Mouse (Mus musculus): ENCODE measurements around the gene Plch2. TPM values are rescaled to one million over a fixed set of nuclear protein-coding genes. Genes with fewer than 3 reads are reported as not detected.

The Plch2 gene
- polyA plus RNA-seq, 1 experiment: not detected

DNA sequence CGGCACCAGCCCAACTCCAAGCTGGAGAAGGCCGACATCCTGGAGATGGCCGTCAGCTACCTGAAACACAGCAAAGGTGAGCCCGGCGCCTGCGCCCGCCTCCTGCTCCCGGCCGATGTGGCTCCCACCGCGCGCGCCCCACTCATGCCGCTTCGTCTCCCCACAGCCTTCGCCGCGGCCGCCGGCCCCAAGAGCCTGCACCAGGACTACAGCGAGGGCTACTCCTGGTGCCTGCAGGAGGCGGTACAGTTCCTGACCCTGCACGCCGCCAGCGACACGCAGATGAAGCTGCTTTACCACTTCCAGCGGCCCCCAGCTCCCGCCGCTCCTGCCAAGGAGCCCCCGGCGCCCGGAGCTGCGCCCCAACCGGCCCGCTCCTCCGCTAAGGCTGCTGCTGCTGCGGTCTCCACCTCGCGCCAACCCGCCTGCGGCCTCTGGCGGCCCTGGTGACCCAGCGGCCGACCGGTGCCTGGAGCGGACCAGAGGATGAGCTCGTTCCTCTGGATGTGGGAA lies 95.3 kb downstream of the Plch2 start:
- Histone ChIP-seq H3K36me3 (ENCODE audit: control insufficient read depth) (peaks cover 13% of the 10 kb centered on the region), H3K27me3 (ENCODE audit: control insufficient read depth) (peaks cover 76% of the 10 kb centered on the region), H3K9me3 (ENCODE audit: control insufficient read depth, low read length) (peaks cover 25% of the 10 kb centered on the region), H3K4me3 (replicated peaks) (no peak overlapping the region), H3K4me1 (ENCODE audit: control insufficient read depth) (peaks cover 43% of the 10 kb centered on the region)
- TF ChIP-seq TAL1 (IDR thresholded peaks at IDR 0.05; ENCODE audit: low read length) (no peak), GATA1 (IDR thresholded peaks at IDR 0.05; ENCODE audit: low read length) (no peak)

DNA sequence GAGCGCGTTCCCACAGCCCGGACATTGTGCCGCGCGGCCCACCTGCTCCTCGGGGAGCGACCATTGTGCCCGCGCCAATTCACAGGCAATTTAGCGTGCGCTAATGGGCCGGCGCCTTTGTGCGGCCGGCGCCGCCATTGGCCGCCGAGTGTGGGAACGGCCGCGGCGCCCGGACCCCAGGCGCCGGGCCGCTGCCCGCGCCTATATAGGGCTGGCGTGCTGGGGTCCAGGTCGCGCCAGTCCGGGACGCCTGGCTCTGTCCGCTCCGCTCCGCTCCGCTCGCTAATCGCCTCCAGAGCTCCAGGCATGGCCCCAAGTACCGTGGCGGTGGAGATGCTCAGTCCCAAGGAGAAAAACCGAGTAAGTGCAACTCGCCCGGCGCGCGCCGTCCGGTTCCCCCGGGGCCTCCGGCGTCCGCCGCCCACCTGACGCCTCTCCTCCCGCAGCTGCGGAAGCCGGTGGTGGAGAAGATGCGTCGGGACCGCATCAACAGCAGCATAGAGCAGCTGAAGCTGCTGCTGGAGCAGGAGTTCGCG lies 95.8 kb downstream of the Plch2 start, which contains the start of gene Hes5:
TSS of gene Hes5 (plus strand) at position 234 of the 536 bp plus-strand sequence.
- H3K36me3 ChIP-seq (ENCODE audit: control insufficient read depth): peaks cover 7% of the 10 kb centered on the region
- H3K27me3 ChIP-seq (ENCODE audit: control insufficient read depth): peaks cover 81% of the 10 kb centered on the region
- peaks cover 25% of the 10 kb centered on the region for H3K9me3 ChIP-seq (ENCODE audit: control insufficient read depth, low read length)
- peaks cover 38% of the 10 kb centered on the region for H3K4me1 ChIP-seq (ENCODE audit: control insufficient read depth)
- H3K4me3 ChIP-seq (replicated peaks): no peak within 1 kb of the TSS
- TF ChIP-seq GATA1 (IDR thresholded peaks at IDR 0.05; ENCODE audit: low read length): no peak
- TF ChIP-seq TAL1 (IDR thresholded peaks at IDR 0.05; ENCODE audit: low read length): no peak

DNA sequence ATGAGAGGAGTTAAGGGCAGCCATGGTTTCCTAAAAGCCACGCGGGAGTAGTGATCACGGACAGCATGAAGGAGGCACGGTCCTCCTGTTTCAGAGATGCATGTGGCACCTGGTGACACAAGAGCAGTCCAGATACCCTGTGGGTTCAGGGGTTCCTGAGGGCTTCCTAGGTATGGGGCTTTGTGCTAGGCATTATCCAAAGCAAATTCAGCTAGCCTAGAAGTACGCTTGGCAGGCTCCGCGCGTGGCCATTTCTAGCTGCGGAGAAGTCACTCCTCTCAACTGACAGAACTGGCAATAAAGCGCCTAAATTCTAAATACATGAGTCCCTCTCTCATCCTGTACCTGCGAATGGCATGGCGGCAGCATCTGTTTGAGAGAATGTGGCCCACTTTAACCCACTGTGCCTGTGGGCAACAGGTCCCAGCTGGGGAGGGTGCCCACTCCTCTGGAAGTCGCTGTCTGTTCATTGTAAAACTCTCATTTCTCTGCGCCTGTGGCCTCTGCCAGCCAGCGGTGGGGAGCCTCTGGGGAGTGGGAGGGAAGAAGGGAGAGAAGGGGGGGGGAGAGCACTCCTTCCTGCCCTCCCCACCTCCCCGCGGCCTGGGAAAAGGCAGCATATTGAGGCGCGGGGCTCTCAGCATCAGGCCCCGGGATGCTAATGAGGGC lies 96.4 kb downstream of the Plch2 start:
- Histone ChIP-seq H3K9me3 (ENCODE audit: control insufficient read depth, low read length) (peaks cover 25% of the 10 kb centered on the region), H3K36me3 (ENCODE audit: control insufficient read depth) (peaks cover 1% of the 10 kb centered on the region), H3K4me1 (ENCODE audit: control insufficient read depth) (peaks cover 32% of the 10 kb centered on the region), H3K27me3 (ENCODE audit: control insufficient read depth) (peaks cover 87% of the 10 kb centered on the region), H3K4me3 (replicated peaks) (no peak overlapping the region)
- no peak for TF ChIP-seq GATA1 (IDR thresholded peaks at IDR 0.05; ENCODE audit: low read length)
- no peak for TF ChIP-seq TAL1 (IDR thresholded peaks at IDR 0.05; ENCODE audit: low read length)

DNA sequence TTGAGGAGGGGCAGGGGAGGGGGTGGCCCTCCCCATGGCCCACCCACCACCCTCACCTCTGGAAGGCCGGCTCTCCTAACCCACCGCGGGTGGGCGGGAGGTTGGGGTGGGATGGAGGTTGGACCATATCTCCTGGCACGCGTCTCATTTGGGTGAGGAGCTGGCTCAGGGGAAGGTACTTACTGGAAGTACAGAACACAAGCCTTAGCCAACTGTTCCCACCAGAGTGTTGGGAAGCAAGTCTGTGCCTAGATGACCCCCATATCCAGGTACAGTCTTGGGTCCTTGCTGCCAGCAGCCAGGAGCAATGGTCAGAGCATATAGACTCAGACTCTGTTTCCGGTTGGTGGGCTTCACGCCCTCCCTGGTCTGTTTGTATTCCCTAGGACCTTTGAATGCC lies 98.0 kb downstream of the Plch2 start:
- Histone ChIP-seq H3K9me3 (ENCODE audit: control insufficient read depth, low read length) (peaks cover 25% of the 10 kb centered on the region), H3K4me3 (replicated peaks) (no peak overlapping the region), H3K36me3 (ENCODE audit: control insufficient read depth) (no peaks in the 10 kb centered on the region), H3K4me1 (ENCODE audit: control insufficient read depth) (peaks cover 23% of the 10 kb centered on the region), H3K27me3 (ENCODE audit: control insufficient read depth) (peaks cover 100% of the 10 kb centered on the region)
- no peak for TF ChIP-seq TAL1 (IDR thresholded peaks at IDR 0.05; ENCODE audit: low read length)
- TF ChIP-seq GATA1 (IDR thresholded peaks at IDR 0.05; ENCODE audit: low read length): no peak

DNA sequence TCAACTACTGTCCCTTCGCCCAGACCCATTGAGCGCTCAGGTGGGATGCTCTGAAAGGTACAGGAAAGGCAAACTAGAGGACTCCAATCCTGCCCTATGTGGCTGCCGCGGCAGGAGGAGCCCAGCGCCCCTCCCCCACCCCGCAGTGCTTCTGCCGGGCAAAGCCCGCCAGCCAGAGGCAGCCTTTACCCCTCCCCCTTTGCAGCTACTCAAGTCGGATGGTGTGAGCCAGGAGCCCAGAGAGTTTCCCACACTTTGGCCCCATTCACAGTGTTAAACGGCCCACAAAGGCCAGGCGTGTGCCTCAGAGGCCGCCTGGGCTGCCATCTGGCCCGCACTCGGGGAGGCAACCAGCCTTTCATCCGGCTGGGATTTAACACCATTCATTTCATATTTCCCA lies 98.4 kb downstream of the Plch2 start:
- H3K27me3 ChIP-seq (ENCODE audit: control insufficient read depth): peaks cover 100% of the 10 kb centered on the region
- TF ChIP-seq TAL1 (IDR thresholded peaks at IDR 0.05; ENCODE audit: low read length) (no peak), GATA1 (IDR thresholded peaks at IDR 0.05; ENCODE audit: low read length) (no peak)
- H3K36me3 ChIP-seq (ENCODE audit: control insufficient read depth): no peaks in the 10 kb centered on the region
- peaks cover 19% of the 10 kb centered on the region for H3K4me1 ChIP-seq (ENCODE audit: control insufficient read depth)
- peaks cover 25% of the 10 kb centered on the region for H3K9me3 ChIP-seq (ENCODE audit: control insufficient read depth, low read length)
- H3K4me3 ChIP-seq (replicated peaks): no peak overlapping the region

DNA sequence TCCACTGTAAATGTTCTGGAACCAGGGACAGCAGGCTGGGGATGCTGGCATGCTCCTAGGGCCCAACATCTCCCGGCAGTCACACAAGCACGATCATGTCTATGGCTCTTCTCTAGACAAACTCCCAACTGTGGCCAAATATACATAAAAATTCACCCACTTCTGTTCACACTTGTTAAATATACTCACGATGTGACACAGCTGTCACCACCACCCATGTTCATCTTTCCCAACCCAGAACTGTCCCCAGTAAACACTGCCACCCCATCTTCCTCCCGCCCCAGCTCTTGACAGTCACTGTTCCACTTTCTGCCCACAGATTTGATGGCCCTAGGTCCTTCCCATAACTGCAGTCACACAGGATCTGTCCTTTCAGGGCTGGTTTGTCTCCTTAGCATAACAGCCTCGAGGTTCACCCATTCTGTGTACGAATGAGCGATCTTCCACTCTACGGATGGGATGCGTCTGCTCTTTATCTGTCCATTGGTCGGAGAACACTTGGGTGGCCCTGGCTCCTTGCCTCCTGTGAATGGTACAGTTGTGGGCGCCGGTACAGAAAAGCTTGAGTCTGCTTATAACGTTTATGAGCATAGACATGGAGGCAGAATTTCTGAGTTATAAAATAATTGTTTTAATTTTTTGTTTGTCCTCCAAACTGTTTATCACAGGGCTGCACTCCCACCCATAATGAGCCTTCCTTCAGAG lies 99.1 kb downstream of the Plch2 start:
- peaks cover 100% of the 10 kb centered on the region for H3K27me3 ChIP-seq (ENCODE audit: control insufficient read depth)
- peaks cover 14% of the 10 kb centered on the region for H3K4me1 ChIP-seq (ENCODE audit: control insufficient read depth)
- TF ChIP-seq TAL1 (IDR thresholded peaks at IDR 0.05; ENCODE audit: low read length): no peak
- TF ChIP-seq GATA1 (IDR thresholded peaks at IDR 0.05; ENCODE audit: low read length): no peak
- H3K4me3 ChIP-seq (replicated peaks): no peak overlapping the region
- H3K36me3 ChIP-seq (ENCODE audit: control insufficient read depth): no peaks in the 10 kb centered on the region
- H3K9me3 ChIP-seq (ENCODE audit: control insufficient read depth, low read length): peaks cover 26% of the 10 kb centered on the region

DNA sequence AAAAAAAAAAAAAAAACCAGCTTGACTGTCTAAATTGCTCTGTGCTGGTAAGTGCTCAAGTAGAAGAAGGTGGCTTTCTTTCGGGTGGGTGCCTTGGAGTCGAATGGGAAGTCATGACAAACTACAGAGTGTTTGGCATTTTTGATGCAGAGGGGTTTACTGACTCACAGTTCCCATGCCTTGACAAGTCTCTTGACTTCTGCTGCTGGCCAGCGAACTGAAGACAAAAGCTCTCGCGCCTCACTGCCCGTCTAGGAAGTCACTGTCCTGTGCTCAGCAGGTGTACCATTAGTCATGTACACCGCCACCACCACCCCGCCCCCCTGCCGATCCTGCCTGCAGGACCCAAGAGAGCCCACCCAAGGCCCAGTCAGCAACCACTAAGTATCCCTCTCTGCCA lies 100.0 kb downstream of the Plch2 start:
- H3K4me3 ChIP-seq (replicated peaks): no peak overlapping the region
- TF ChIP-seq GATA1 (IDR thresholded peaks at IDR 0.05; ENCODE audit: low read length) (no peak), TAL1 (IDR thresholded peaks at IDR 0.05; ENCODE audit: low read length) (no peak)
- H3K36me3 ChIP-seq (ENCODE audit: control insufficient read depth): no peaks in the 10 kb centered on the region

DNA sequence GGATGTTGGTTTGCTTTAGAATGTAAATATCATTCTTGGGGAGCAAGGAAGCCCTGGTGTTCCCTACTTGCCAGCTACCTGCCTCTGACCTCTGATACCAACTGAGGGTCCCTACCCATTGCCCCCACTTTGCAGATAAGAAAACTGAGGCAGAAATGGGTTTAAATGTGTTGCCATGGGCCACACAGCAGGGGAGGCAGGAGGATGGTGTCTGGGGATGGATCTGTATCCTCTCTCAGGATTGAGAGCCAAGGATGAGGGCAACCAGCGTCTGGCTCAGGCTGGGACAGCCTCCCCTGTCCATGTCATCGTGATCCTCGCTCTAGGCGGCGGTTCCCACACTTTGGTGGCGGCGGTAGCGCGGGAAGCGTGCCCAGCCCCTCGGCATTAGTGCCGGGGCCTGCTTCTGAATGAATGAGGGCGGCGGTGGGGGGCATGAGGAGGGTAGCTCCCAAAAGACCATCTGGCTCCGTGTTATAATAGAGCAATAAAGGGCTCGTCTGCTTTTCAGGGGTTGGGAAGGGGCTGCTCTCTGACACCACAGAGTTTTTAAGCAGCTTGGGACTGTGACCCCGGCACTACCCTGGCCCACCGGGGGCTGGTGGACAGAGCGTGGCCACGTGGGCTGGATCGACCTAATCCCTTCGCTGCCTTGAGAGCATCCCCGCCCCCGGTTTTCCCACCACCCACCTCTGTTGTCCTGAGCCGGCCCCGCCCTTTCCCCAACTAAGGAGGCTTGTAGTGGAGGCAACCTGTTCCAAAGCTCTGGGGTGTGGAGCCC lies 103.9 kb downstream of the Plch2 start:
- Histone ChIP-seq H3K9me3 (ENCODE audit: control insufficient read depth, low read length) (peaks cover 3% of the 10 kb centered on the region; the same call in 1 of the 2 replicates), H3K4me3 (replicated peaks) (no peak overlapping the region), H3K36me3 (ENCODE audit: control insufficient read depth) (no peaks in the 10 kb centered on the region), H3K27me3 (ENCODE audit: control insufficient read depth) (peaks cover 98% of the 10 kb centered on the region), H3K4me1 (ENCODE audit: control insufficient read depth) (peaks cover 7% of the 10 kb centered on the region)
- TF ChIP-seq TAL1 (IDR thresholded peaks at IDR 0.05; ENCODE audit: low read length) (no peak), GATA1 (IDR thresholded peaks at IDR 0.05; ENCODE audit: low read length) (no peak)

More for the DNA sequence above, 100.0 kb downstream of the Plch2 start:
- Histone ChIP-seq H3K9me3 (ENCODE audit: control insufficient read depth, low read length) (peaks cover 21% of the 10 kb centered on the region), H3K27me3 (ENCODE audit: control insufficient read depth) (peaks cover 100% of the 10 kb centered on the region), H3K4me1 (ENCODE audit: control insufficient read depth) (peaks cover 14% of the 10 kb centered on the region)

All from erythroblast, embryonic 14.5 days (primary cell).